Mouse (Mus musculus) Patski (cell line): Measurements from ENCODE around the gene Ldb3. TPM values are rescaled to one million over a fixed set of nuclear protein-coding genes. Genes with fewer than 3 reads are reported as not detected.

Source experiments
- ATAC-seq: fragments of 100-300 bp; one replicate; pipeline ENCODE4 v1.8.0; 2021
- CTCF ChIA-PET: fragments of 350-600 bp; sonication (Branson Sonifier 250); formaldehyde crosslinking; loops from one replicate; lab custom pipeline; 2022; ENCODE audit warnings: inconsistent platforms; lab: Charles Lee
- POLR2A ChIA-PET: fragments of 350-600 bp; sonication (Branson Sonifier 250); formaldehyde crosslinking; loops from one replicate; lab custom pipeline; 2022; ENCODE audit warnings: antibody characterized with exemption, inconsistent platforms; lab: Charles Lee
- DNase-seq: peaks from one replicate; pipeline ENCODE4 v3.0.0-alpha.2; 2011; ENCODE audit warnings: low read depth, low spot score
- H3K27me3 ChIP-seq: fragments of 371-371 bp; one replicate; pipeline ENCODE4 v1.5.1; 2021
- CTCF ChIP-seq: fragments of 100-300 bp; IDR thresholded peaks from one replicate; pipeline ENCODE4 v1.5.1; 2021
- in situ Hi-C: fragments of 300-500 bp; cut with MboI; formaldehyde crosslinking; loops from 3 replicates; pipeline ENCODE4 v1.11.1; 2018; ENCODE audit warnings: low pct_unique_long_range_greater_than_20kb, mixed read lengths
- polyA plus RNA-seq: library from polyadenylated mRNA; unstranded; gene quantifications from one replicate; pipeline ENCODE4 v1.2.3, GENCODE M21; 2021

Gene Ldb3
- polyA plus RNA-seq, 1 experiment from 2014 or later = 0.46 TPM

DNA sequence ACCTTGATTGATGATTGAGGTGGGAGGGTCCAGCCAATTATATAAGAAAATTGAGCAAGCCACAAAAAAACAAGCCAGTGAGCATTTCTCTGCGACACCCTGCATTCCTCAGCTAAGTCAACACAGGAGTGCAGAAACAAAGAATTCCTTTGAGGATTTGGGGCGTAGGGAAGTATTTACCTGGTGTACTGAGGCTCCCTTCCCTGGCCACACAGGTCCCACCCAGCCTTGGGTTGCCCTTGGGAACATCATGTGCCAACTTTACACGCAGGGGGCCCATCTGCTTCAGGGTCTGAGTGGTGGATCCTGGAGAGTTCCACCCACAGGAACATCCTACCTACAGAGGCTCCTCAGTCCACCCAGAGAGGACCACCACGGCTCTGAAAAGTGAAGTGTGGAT is 27.1 kb upstream of the Ldb3 start:
- DNase-seq (no peak), ATAC-seq (peak; percentile 14)
- in situ Hi-C loops = no loop called here
- CTCF ChIA-PET = interaction anchor here (1.7 to 3.5 kb wide), 3 partner anchors 146 to 162 kb away, joined by 6 to 25 read pairs (median 15); no protein-coding TSS in a partner anchor
- no peak for TF ChIP-seq CTCF
- POLR2A ChIA-PET = interaction anchor here (0.7 kb wide), 1 partner anchor 219 kb away, joined by 4 read pairs; no protein-coding TSS in a partner anchor
- H3K27me3 ChIP-seq = no peaks in the 10 kb centered on the region

DNA sequence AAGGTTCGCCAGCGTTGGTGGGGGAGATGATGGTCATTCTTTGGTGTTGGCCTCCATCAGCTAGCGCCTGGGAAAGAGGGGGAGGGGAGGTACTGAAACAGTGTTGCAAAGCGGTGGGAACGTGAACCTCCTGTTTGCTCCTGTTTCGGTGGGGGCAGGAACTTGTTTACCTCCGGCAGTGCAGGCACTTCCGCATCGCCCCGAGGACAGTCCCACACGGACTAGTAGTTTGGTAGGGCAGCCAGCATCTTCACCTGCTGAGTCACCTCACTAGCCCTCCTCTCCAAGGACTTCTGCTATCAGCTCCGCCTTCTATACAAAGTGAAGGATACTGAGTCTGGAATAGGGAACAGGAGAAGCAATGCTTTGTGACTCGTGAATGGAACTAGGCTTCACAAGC is 26.6 kb upstream of the Ldb3 start:
- ChIA-PET POLR2A (no interaction called here), CTCF (interaction anchor here (3.5 kb wide), 1 partner anchor 163 kb away, joined by 25 read pairs; no protein-coding TSS in a partner anchor)
- no peak for TF ChIP-seq CTCF
- no peak for DNase-seq
- ATAC-seq = peak; percentile 9
- H3K27me3 ChIP-seq = no peaks in the 10 kb centered on the region
- in situ Hi-C loops = no loop called here

DNA sequence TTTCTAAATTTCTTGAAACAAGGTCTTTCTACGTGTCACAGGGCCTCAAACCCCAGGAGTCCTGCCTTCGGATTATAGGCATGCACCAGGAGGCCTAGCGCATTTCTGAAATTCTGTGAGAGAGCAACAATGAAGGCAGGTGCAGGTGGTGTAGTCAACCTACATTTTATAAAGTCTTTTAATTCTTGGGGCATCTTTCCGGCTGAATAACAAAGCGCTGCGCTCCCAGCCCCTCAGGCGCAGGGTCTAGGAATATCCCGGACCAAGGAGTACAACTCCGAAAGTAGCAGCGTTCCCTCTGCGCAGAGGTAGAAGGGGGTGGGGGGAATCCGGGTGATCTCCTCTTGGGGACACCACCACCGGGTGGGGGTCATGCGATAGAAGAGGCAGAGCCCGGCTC is 26.1 kb upstream of the Ldb3 start:
- no peak for DNase-seq
- ChIA-PET POLR2A (no interaction called here), CTCF (interaction anchor here (3.5 kb wide), 1 partner anchor 164 kb away, joined by 25 read pairs; no protein-coding TSS in a partner anchor)
- no peak for ATAC-seq
- in situ Hi-C loops = no loop called here
- TF ChIP-seq CTCF = no peak
- H3K27me3 ChIP-seq = no peaks in the 10 kb centered on the region

DNA sequence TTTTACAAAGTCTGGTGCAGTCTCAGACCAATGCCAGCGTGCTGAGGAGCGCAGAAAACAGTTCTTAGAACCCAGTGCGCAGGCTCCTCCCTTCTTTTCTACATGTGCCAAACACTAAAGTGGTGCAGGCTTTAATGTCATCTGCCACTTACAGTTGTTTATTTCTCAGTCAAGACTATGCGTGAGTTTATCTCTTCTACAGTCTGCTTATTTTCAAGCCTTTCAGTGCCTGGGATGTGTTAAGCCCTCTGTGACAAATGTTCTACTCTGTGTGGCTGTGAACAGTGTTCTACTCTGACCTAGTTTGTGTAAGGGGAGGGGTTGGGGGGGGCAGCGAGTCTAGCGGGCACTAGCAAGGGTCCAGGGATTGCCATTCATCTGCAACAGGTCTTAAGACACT is 25.0 kb upstream of the Ldb3 start:
- in situ Hi-C loops = no loop called here
- no peaks in the 10 kb centered on the region for H3K27me3 ChIP-seq
- ChIA-PET CTCF (interaction anchor here (0.9 kb wide), 1 partner anchor 161 kb away, joined by 3 read pairs; no protein-coding TSS in a partner anchor), POLR2A (interaction anchor here (0.6 kb wide), 1 partner anchor 399 kb away, joined by 3 read pairs; no protein-coding TSS in a partner anchor)
- no peak for TF ChIP-seq CTCF
- ATAC-seq (no peak), DNase-seq (no peak)

GRCm38 (mm10) chr14:34612222-34612621 is 23.7 kb upstream of the Ldb3 start:
- no peak for TF ChIP-seq CTCF
- no peaks in the 10 kb centered on the region for H3K27me3 ChIP-seq
- POLR2A ChIA-PET = no interaction called here
- in situ Hi-C loops = no loop called here
- CTCF ChIA-PET = interaction anchor here (0.8 to 0.9 kb wide), 2 partner anchors 17 to 157 kb away, joined by 3 to 4 read pairs; no protein-coding TSS in a partner anchor
- DNase-seq (no peak), ATAC-seq (no peak)

GRCm38 (mm10) chr14:34611591-34611990 is 23.1 kb upstream of the Ldb3 start:
- DNase-seq (no peak), ATAC-seq (no peak)
- TF ChIP-seq CTCF = no peak
- ChIA-PET POLR2A (no interaction called here), CTCF (interaction anchor here (0.5 to 1.5 kb wide), 4 partner anchors 9 to 502 kb away, joined by 3 read pairs; no protein-coding TSS in a partner anchor)
- H3K27me3 ChIP-seq = no peaks in the 10 kb centered on the region
- in situ Hi-C loops = no loop called here

DNA sequence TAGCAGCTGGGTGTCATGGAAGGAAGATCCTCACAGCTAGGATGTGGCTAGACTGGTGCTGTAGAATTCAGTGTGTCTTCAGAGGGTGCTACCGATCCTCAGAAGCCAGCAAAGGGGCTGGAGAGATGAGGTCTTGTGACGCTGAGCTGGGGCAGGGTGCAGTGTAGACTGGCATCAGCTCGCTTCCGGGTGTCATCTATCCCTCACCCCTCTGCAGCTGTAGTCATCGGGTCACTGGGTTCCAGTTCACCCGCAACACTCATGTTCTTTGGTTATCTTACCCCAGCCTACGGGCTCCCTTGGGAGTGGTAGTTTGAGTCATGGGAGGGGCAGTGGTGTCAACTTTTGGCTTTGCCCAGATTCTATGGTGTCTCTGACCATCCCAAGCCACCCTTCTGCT is 13.4 kb upstream of the Ldb3 start:
- H3K27me3 ChIP-seq = no peaks in the 10 kb centered on the region
- in situ Hi-C loops = no loop called here
- DNase-seq (no peak), ATAC-seq (no peak)
- POLR2A ChIA-PET = no interaction called here
- TF ChIP-seq CTCF = no peak
- CTCF ChIA-PET = no interaction called here

GRCm38 (mm10) chr14:34599941-34600340 is 11.5 kb upstream of the Ldb3 start, which contains the start of gene Opn4:
Gene Opn4, minus strand, starts transcription at chr14:34600142.
- ChIA-PET POLR2A (interaction anchor here (1.1 kb wide), 1 partner anchor 13 kb away, joined by 3 read pairs; no protein-coding TSS in a partner anchor), CTCF (interaction anchor here (0.8 to 1.1 kb wide), 2 partner anchors 21 to 175 kb away, joined by 3 read pairs; no protein-coding TSS in a partner anchor)
- in situ Hi-C loops = no loop called here
- no peak for TF ChIP-seq CTCF
- no peak for ATAC-seq
- H3K27me3 ChIP-seq = no peaks in the 10 kb centered on the region
- no peak for DNase-seq

- in situ Hi-C loops = no loop called here
- DNase-seq (no peak), ATAC-seq (peak; percentile 14)
- ChIA-PET POLR2A (no interaction called here), CTCF (interaction anchor here (1.1 to 1.9 kb wide), 4 partner anchors 9 to 48 kb away, joined by 3 to 4 read pairs (median 3); no protein-coding TSS in a partner anchor)
- no peak for TF ChIP-seq CTCF
- no peaks in the 10 kb centered on the region for H3K27me3 ChIP-seq
These were observed 7.2 kb upstream of the Ldb3 start for GRCm38 (mm10) chr14:34595596-34596255.

- DNase-seq (no peak), ATAC-seq (no peak)
- ChIA-PET POLR2A (no interaction called here), CTCF (no interaction called here)
- no peak for TF ChIP-seq CTCF
- in situ Hi-C loops = no loop called here
- H3K27me3 ChIP-seq = no peaks in the 10 kb centered on the region
These were observed 3.5 kb upstream of the Ldb3 start for GRCm38 (mm10) chr14:34591741-34592535.
